Mouse (Mus musculus) adrenal gland, postnatal 25 days (tissue): Measurements from ENCODE around the gene Hemk1. TPM values are rescaled to one million over a fixed set of nuclear protein-coding genes. Genes with fewer than 3 reads are reported as not detected.

Experiments used
- DNase-seq: peaks from one replicate; pipeline ENCODE4 v3.0.0; 2021; ENCODE audit warnings: mixed read lengths
- total RNA-seq: library from RNA; stranded (reverse); gene quantifications from 2 replicates; pipeline ENCODE4 v1.2.3, GENCODE M21; 2021

Gene Hemk1
- total RNA-seq, 1 experiment from 2014 or later = 21.9 TPM

GRCm38 (mm10) chr9:107343146-107343943 lies 5.2 kb upstream of the Hemk1 start:
- DNase-seq = peak; percentile 41

GRCm38 (mm10) chr9:107342201-107342709 lies 4.1 kb upstream of the Hemk1 start:
- no peak for DNase-seq

- no peak for DNase-seq
Observed at GRCm38 (mm10) chr9:107340911-107341645, 2.9 kb upstream of the Hemk1 start.

- peak; percentile 96 for DNase-seq
Observed at GRCm38 (mm10) chr9:107340267-107340859, 2.2 kb upstream of the Hemk1 start, which contains the start of gene 6430571L13Rik. Gene 6430571L13Rik (plus strand): TSS chr9:107340602.

GRCm38 (mm10) chr9:107336386-107336785 lies 1.8 kb downstream of the Hemk1 start:
- DNase-seq = no peak

GRCm38 (mm10) chr9:107335909-107336308 lies 2.2 kb downstream of the Hemk1 start:
- peak; percentile 70 for DNase-seq

- no peak for DNase-seq
Observed at GRCm38 (mm10) chr9:107335046-107335445, 3.1 kb downstream of the Hemk1 start.

- DNase-seq = no peak
Observed at GRCm38 (mm10) chr9:107334356-107334755, 3.8 kb downstream of the Hemk1 start.

- no peak for DNase-seq
Observed at GRCm38 (mm10) chr9:107333686-107334085, 4.5 kb downstream of the Hemk1 start.

- no peak for DNase-seq
Observed at GRCm38 (mm10) chr9:107330791-107331190, 7.4 kb downstream of the Hemk1 start.

GRCm38 (mm10) chr9:107327879-107328620 lies 10.1 kb downstream of the Hemk1 start:
- no peak for DNase-seq

GRCm38 (mm10) chr9:107325904-107326303 lies 12.2 kb downstream of the Hemk1 start:
- no peak for DNase-seq

GRCm38 (mm10) chr9:107324799-107325561 lies 13.2 kb downstream of the Hemk1 start:
- no peak for DNase-seq

GRCm38 (mm10) chr9:107323558-107323957 lies 14.6 kb downstream of the Hemk1 start:
- peak; percentile 59 for DNase-seq

- DNase-seq = no peak
Observed at GRCm38 (mm10) chr9:107322461-107323050, 15.6 kb downstream of the Hemk1 start.

GRCm38 (mm10) chr9:107315791-107316190 lies 22.4 kb downstream of the Hemk1 start:
- DNase-seq = no peak

- no peak for DNase-seq
Observed at GRCm38 (mm10) chr9:107313926-107314325, 24.2 kb downstream of the Hemk1 start.

- no peak for DNase-seq
Observed at GRCm38 (mm10) chr9:107312811-107313584, 25.2 kb downstream of the Hemk1 start.

- no peak for DNase-seq
Observed at GRCm38 (mm10) chr9:107309600-107309999, 28.6 kb downstream of the Hemk1 start.

- DNase-seq = no peak
Observed at GRCm38 (mm10) chr9:107309171-107309570, 29.0 kb downstream of the Hemk1 start.
